Comparison of ENCODE assay signal across 26 mouse cellular contexts in genomic region chr9:65405184-65405449, GRCm38 (mm10). TPM values are rescaled to one million over a fixed set of nuclear protein-coding genes. Genes with fewer than 3 reads are reported as not detected.
DNase-seq lines count a peak whose midpoint lies in the region; ATAC-seq and TF ChIP-seq lines count a peak whose summit lies in the region.
"Had no signal": no experiment of that assay in that cellular context is flagged by ENCODE, and none has a peak within 500 bp of the region (broad histone marks: within the 10 kb centered on the region; RNA-seq: fewer than 3 reads in every experiment).

No protein-coding gene starts in this region.

- peaks cover 28% of the 10 kb centered on the region for H3K4me1 ChIP-seq in lung, embryonic 15.5 days
- no peaks in the 10 kb centered on the region; the same call in 1 of the 2 replicates for H3K4me1 ChIP-seq in bone marrow, adult 2 months (ENCODE audit: control insufficient read depth, insufficient read depth, low read length)
- H3K4me1 ChIP-seq: embryonic facial prominence, embryonic 10.5 days; hindbrain, embryonic 12.5 days; limb, embryonic 10.5 days; neural tube, embryonic 13.5 days had no signal

- no peak for DNase-seq in gastrocnemius, adult 2 months
- no peak for DNase-seq in gastrocnemius, postnatal 36 days
- DNase-seq in lung, postnatal 14 days = no peak
- DNase-seq in lung, postnatal 36 days = peak; percentile 48
- DNase-seq in cerebellum, postnatal 25 days = no peak
- DNase-seq: heart, postnatal 14 days; kidney, postnatal 4 days; layer of hippocampus, adult 9-11 months; liver, postnatal 0 days; midbrain, embryonic 14.5 days; right cerebral cortex, adult 18-20 months; thymus, postnatal 25 days had no signal

- H3K4me2 ChIP-seq in lung, embryonic 15.5 days = peak overlapping the region; percentile 19
- H3K4me2 ChIP-seq: hindbrain, embryonic 12.5 days; neural tube, embryonic 13.5 days had no signal

- no peak for ATAC-seq in lung, embryonic 15.5 days (ENCODE audit: borderline replicate concordance, extremely low read depth, low FRiP score, low TSS enrichment)
- ATAC-seq: forebrain, embryonic 14.5 days; inflammation-experienced regulatory T-cells, adult 6 months; liver, postnatal 0 days had no signal

- peak overlapping the region; percentile 79 for H3K27ac ChIP-seq in gastrocnemius, adult 2 months
- peak overlapping the region; percentile 81 for H3K27ac ChIP-seq in lung, embryonic 15.5 days
- H3K27ac ChIP-seq in bone marrow, adult 2 months (ENCODE audit: control insufficient read depth, insufficient read depth, low read depth, low read length, poor library complexity) = 0 out of 2 replicates have a peak overlapping the region, but pooled peaks have one; percentile 14
- H3K27ac ChIP-seq: embryonic facial prominence, embryonic 10.5 days; hindbrain, embryonic 12.5 days; limb, embryonic 10.5 days; neural tube, embryonic 13.5 days had no signal

- TF ChIP-seq CTCF in gastrocnemius, adult 2 months (IDR thresholded peaks at IDR 0.05) = no peak
- TF ChIP-seq CTCF in bone marrow, adult 2 months (IDR thresholded peaks at IDR 0.05; ENCODE audit: control insufficient read depth, insufficient read depth, low read length) = no peak

- 0 out of 2 replicates have a peak overlapping the region, but pooled peaks have one; percentile 20 for H3K9ac ChIP-seq in lung, embryonic 15.5 days
- H3K9ac ChIP-seq: hindbrain, embryonic 12.5 days; liver, postnatal 0 days; neural tube, embryonic 13.5 days had no signal

- no peaks in the 10 kb centered on the region; the same call in none of the 2 replicates for H3K36me3 ChIP-seq in lung, embryonic 15.5 days
- H3K36me3 ChIP-seq: embryonic facial prominence, embryonic 10.5 days; hindbrain, embryonic 12.5 days; limb, embryonic 10.5 days; neural tube, embryonic 13.5 days had no signal

- H3K27me3 ChIP-seq in lung, embryonic 15.5 days = no peaks in the 10 kb centered on the region
- H3K27me3 ChIP-seq: hindbrain, embryonic 12.5 days; neural tube, embryonic 13.5 days had no signal

- TF ChIP-seq POLR2A in bone marrow, adult 2 months (IDR thresholded peaks at IDR 0.05; ENCODE audit: borderline replicate concordance, control insufficient read depth, low read depth, low read length) = no peak

- no peaks in the 10 kb centered on the region for H3K9me3 ChIP-seq in lung, embryonic 15.5 days
- H3K9me3 ChIP-seq: embryonic facial prominence, embryonic 10.5 days; hindbrain, embryonic 12.5 days; limb, embryonic 10.5 days; megakaryocyte, embryonic 14.5 days; neural tube, embryonic 13.5 days had no signal

- 80% methylated on average over 2 of the region's 2 CpGs for WGBS in lung, embryonic 15.5 days
- 58% methylated on average over 2 of the region's 2 CpGs for WGBS in bone marrow, adult 2 months

- intact Hi-C loops in gastrocnemius, adult 2 months (cut with DNase I) = no loop called here
- intact Hi-C loops in gastrocnemius, postnatal 36 days (cut with DNase I) = no loop called here

- H3K4me3 ChIP-seq in gastrocnemius, adult 2 months = peak overlapping the region; percentile 42; the same call in 1 of the 2 replicates
- no peak overlapping the region for H3K4me3 ChIP-seq in lung, embryonic 15.5 days
- H3K4me3 ChIP-seq in bone marrow, adult 2 months (replicated peaks; ENCODE audit: control insufficient read depth, low read depth, low read length) = no peak overlapping the region
- H3K4me3 ChIP-seq: embryonic facial prominence, embryonic 10.5 days; hindbrain, embryonic 12.5 days; left cerebral cortex, adult 2 months; limb, embryonic 10.5 days; megakaryocyte, embryonic 14.5 days; neural tube, embryonic 13.5 days had no signal

RNA-seq across cellular contexts. Expression of gene Rasl12, which starts 6.8 kb away (rescaled TPM):
- 1 to 10 TPM; 3.1 to 3.3 TPM for total RNA-seq in gastrocnemius, adult 2 months (2021)
- total RNA-seq in gastrocnemius, postnatal 36 days (2021) = 1 to 10 TPM; 3.2 to 3.8 TPM
- polyA plus RNA-seq in lung, embryonic 15.5 days (2015; fragmentation: Nextera tagmentation; extraction: Ambion mirVana) = 49.9 and 52.6 TPM in 2 replicates
- polyA plus RNA-seq in bone marrow, adult 2 months (2011; ENCODE audit: insufficient read depth, insufficient read length, low replicate concordance, missing spikeins) = 0.40 TPM in 1 of 2 replicates, not detected in the other
- total RNA-seq: granulocyte monocyte progenitor cell, adult 5-6 weeks had no signal

RNA-seq across cellular contexts. Expression of gene Kbtbd13, which starts 13.7 kb away (rescaled TPM):
- 10 to 100 TPM in 1 of 2 experiments, 1 to 10 TPM in 1; 7.8 to 19.5 TPM for total RNA-seq in gastrocnemius, adult 2 months (2021)
- total RNA-seq in gastrocnemius, postnatal 36 days (2021) = 1 to 10 TPM; 6.7 to 8.9 TPM
- 5.0 and 5.5 TPM in 2 replicates for polyA plus RNA-seq in lung, embryonic 15.5 days (2015; fragmentation: Nextera tagmentation; extraction: Ambion mirVana)
- not detected in 2 replicates for polyA plus RNA-seq in bone marrow, adult 2 months (2011; ENCODE audit: insufficient read depth, insufficient read length, low replicate concordance, missing spikeins)
- polyA plus RNA-seq: inflammation-experienced regulatory T-cells, adult 6 months had no signal

RNA-seq across cellular contexts. Expression of gene Slc51b, which starts 17.6 kb away (rescaled TPM):
- total RNA-seq in gastrocnemius, adult 2 months (2021) = not detected
- not detected for total RNA-seq in gastrocnemius, postnatal 36 days (2021)
- polyA plus RNA-seq in lung, embryonic 15.5 days (2015; fragmentation: Nextera tagmentation; extraction: Ambion mirVana) = not detected in 2 replicates
- polyA plus RNA-seq in bone marrow, adult 2 months (2011; ENCODE audit: insufficient read depth, insufficient read length, low replicate concordance, missing spikeins) = not detected in 2 replicates
- total RNA-seq: common myeloid progenitor, adult 5-6 weeks; granulocyte monocyte progenitor cell, adult 5-6 weeks; heart, postnatal 14 days; left cerebral cortex, adult 2 months had no signal
- polyA plus RNA-seq: cerebellum, adult 2 months; embryonic facial prominence, embryonic 10.5 days; forebrain, embryonic 14.5 days; hindbrain, embryonic 12.5 days; inflammation-experienced regulatory T-cells, adult 6 months; limb, embryonic 10.5 days; midbrain, embryonic 14.5 days; neural tube, embryonic 13.5 days; testis, adult 2 months had no signal

RNA-seq across cellular contexts. Expression of gene Mtfmt, which starts 30.5 kb away (rescaled TPM):
- total RNA-seq in gastrocnemius, adult 2 months (2021) = 1 to 10 TPM; 4.3 to 5.7 TPM
- 1 to 10 TPM; 4.3 to 4.7 TPM for total RNA-seq in gastrocnemius, postnatal 36 days (2021)
- polyA plus RNA-seq in lung, embryonic 15.5 days (2015; fragmentation: Nextera tagmentation; extraction: Ambion mirVana) = 18.6 and 19.3 TPM in 2 replicates
- polyA plus RNA-seq in bone marrow, adult 2 months (2011; ENCODE audit: insufficient read depth, insufficient read length, low replicate concordance, missing spikeins) = 7.7 and 18.7 TPM in 2 replicates

RNA-seq across cellular contexts. Expression of gene Ubap1l, which starts 44.3 kb away (rescaled TPM):
- total RNA-seq in gastrocnemius, adult 2 months (2021) = 1 to 10 TPM in 1 of 2 experiments, under 1 TPM in 1; 0.43 to 1.1 TPM
- under 1 TPM in 1 of 2 experiments, not detected in 1; 0.56 TPM for total RNA-seq in gastrocnemius, postnatal 36 days (2021)
- 0.14 TPM in 1 of 2 replicates, not detected in the other for polyA plus RNA-seq in lung, embryonic 15.5 days (2015; fragmentation: Nextera tagmentation; extraction: Ambion mirVana)
- polyA plus RNA-seq in bone marrow, adult 2 months (2011; ENCODE audit: insufficient read depth, insufficient read length, low replicate concordance, missing spikeins) = 1.1 and 1.7 TPM in 2 replicates
- total RNA-seq: common myeloid progenitor, adult 5-6 weeks; granulocyte monocyte progenitor cell, adult 5-6 weeks had no signal
- polyA plus RNA-seq: liver, postnatal 0 days had no signal

Comparison
In these comparisons a context has a peak if more than half of its experiments do, and no peak if none do; other contexts are left out.
1. H3K27ac ChIP-seq: peak in every context shown above with its lines; median percentile 81 in lung, embryonic 15.5 days; 79 in gastrocnemius, adult 2 months; 14 in bone marrow, adult 2 months.